In genomic region chr9:43845660-43846455, GRCm38 (mm10) we compare ENCODE assay signal across 7 mouse cellular contexts.
DNase-seq lines count a peak whose midpoint lies in the region; TF ChIP-seq lines count a peak whose summit lies in the region.

No protein-coding gene starts in this region.

- no peaks in the 10 kb centered on the region for H3K4me1 ChIP-seq in kidney, adult 2 months (ENCODE audit: control insufficient read depth, insufficient read depth, low read length)
- H3K4me1 ChIP-seq in liver, adult 2 months (ENCODE audit: control insufficient read depth, insufficient read depth, low read length): no peaks in the 10 kb centered on the region

- no peak overlapping the region for H3K4me3 ChIP-seq in kidney, adult 2 months (ENCODE audit: insufficient read depth, low read depth, low read length)
- no peak overlapping the region for H3K4me3 ChIP-seq in liver, adult 2 months (ENCODE audit: insufficient read depth, low read depth, low read length)

- H3K9ac ChIP-seq in liver, adult 2 months (ENCODE audit: low read depth, low read length): no peak overlapping the region

- H3K36me3 ChIP-seq in kidney, adult 2 months (ENCODE audit: control insufficient read depth, insufficient read depth, low read length): no peaks in the 10 kb centered on the region
- H3K36me3 ChIP-seq in liver, adult 2 months (ENCODE audit: control insufficient read depth, insufficient read depth, low read length): no peaks in the 10 kb centered on the region

- no peaks in the 10 kb centered on the region for H3K27me3 ChIP-seq in kidney, adult 2 months (replicated peaks; ENCODE audit: control insufficient read depth, insufficient read depth, low read length)
- no peaks in the 10 kb centered on the region for H3K27me3 ChIP-seq in liver, adult 2 months (ENCODE audit: control insufficient read depth, insufficient read depth, low read length)

- no peak overlapping the region for H3K27ac ChIP-seq in kidney, adult 2 months (ENCODE audit: insufficient read depth, low read depth, low read length)
- no peak overlapping the region for H3K27ac ChIP-seq in liver, adult 2 months (replicated peaks; ENCODE audit: insufficient read depth, low read depth, low read length)

- TF ChIP-seq CTCF in kidney, adult 2 months (conservative IDR thresholded peaks at IDR 0.05; ENCODE audit: insufficient read depth, insufficient read length, low read depth, low read length): peak; percentile 77
- TF ChIP-seq CTCF in liver, adult 2 months (IDR thresholded peaks at IDR 0.05; ENCODE audit: low read depth, low read length): peak; percentile 92

- 14% methylated on average over 17 of the region's 17 CpGs for WGBS in kidney, adult 2 months
- WGBS in liver, adult 2 months: 17% methylated on average over 17 of the region's 17 CpGs

- TF ChIP-seq POLR2A in kidney, adult 2 months (IDR thresholded peaks at IDR 0.05; ENCODE audit: low read depth, low read length): no peak
- TF ChIP-seq POLR2A in liver, adult 2 months (IDR thresholded peaks at IDR 0.05; ENCODE audit: extremely low read depth, insufficient read depth, low read length): no peak

- peak; percentile 23 for DNase-seq in ovary, postnatal 10 days (ENCODE audit: low spot score)
- no peak for DNase-seq in ovary, adult 18-20 months (ENCODE audit: low spot score)
- DNase-seq in adrenal gland, adult 8-10 months: peak; percentile 18
- peak; percentile 79 for DNase-seq in embryo, embryonic 10.5 days (ENCODE audit: low spot score)
- peak; percentile 28 for DNase-seq in kidney, adult 2 months
- peak; percentile 25 for DNase-seq in liver, adult 2 months (ENCODE audit: extremely low read depth, low read depth, low spot score)
- peak; percentile 47 for DNase-seq in right cerebral cortex, postnatal 25 days

- H3K79me2 ChIP-seq in liver, adult 2 months (ENCODE audit: control insufficient read depth, insufficient read depth, low read length): no peaks in the 10 kb centered on the region
